Mouse (Mus musculus): Measurements from ENCODE around the gene Gm20498. TPM values are rescaled to one million over a fixed set of nuclear protein-coding genes. Genes with fewer than 3 reads are reported as not detected.
"Not testable (repeated sequence)": the region's sequence is repeated elsewhere in the genome, so short reads cannot be mapped to it uniquely, and the experiment has no call there.

Gm20498 gene
- 9.7 and 18.7 TPM in 2 replicates for total RNA-seq (2014; fragmentation: Nextera tagmentation)
- total RNA-seq (2017), result 57.2 and 72.9 TPM in 2 replicates

DNA sequence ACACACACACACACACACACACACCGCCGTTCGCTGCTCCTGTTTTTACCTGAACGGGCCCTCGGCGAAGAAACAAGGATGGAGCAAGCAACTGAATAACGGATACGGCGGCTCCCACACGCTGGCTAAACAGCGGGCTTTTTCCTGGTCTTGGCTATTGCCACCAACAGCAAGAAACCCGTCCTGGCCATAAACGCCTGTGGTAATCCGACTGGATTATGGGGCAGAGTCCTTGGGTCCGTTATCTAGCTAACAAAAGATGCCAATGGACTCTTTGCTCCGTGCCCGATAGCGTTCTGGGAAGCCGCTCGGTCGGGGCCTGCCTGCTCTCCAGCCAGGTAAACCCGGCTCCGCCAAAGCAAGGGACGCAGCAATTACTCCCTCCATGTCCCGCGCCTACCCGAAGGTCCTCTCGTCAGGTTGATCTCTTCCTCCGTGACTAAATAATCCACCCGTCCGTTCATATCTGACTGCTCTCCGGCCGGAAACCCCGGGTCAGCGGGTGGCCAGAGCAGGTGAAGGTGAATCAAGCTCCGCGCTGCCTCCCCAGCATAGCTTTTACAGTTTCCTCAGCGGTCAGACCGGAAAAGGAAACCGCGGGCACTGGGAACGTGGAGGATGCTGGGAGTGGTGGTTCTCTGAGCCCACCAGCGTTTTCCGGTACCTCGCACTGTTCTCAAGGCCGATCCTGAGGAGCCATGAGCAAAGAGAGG is at the start of gene Gm20498, which contains the start of gene Synj2bp:
Gene Gm20498 (minus strand): TSS at position 590 of the 713 bp plus-strand sequence.
Gene Synj2bp (minus strand): TSS at position 596 of the 713 bp plus-strand sequence.
- peak; percentile 97 for ATAC-seq (replicated peaks; ENCODE audit: low FRiP score, low TSS enrichment, poor library complexity, severe bottlenecking)

DNA sequence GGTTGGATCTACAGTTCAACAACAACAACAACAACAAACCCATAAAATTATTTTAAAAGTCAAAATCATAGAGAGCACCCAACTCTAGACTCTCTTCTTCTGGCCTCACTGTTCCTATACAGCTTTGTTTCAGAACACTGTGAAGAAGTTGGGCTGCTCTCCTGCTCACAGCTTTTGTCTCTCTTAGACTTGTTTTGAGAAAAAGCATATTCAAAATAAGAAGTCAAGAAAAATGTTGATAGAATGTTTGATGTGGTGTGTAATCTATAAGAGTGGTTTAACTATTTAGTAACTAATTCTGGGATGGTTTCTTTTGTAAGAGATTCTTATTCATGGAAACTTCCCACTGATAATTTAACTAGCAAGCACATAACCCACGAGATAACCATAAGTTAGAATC is 35.7 kb upstream of the Gm20498 start, which contains the start of gene Adam21:
Gene Adam21 (minus strand): TSS at position 101 of the 400 bp plus-strand sequence.
- ATAC-seq (replicated peaks; ENCODE audit: low FRiP score, low TSS enrichment, poor library complexity, severe bottlenecking), result no peak

DNA sequence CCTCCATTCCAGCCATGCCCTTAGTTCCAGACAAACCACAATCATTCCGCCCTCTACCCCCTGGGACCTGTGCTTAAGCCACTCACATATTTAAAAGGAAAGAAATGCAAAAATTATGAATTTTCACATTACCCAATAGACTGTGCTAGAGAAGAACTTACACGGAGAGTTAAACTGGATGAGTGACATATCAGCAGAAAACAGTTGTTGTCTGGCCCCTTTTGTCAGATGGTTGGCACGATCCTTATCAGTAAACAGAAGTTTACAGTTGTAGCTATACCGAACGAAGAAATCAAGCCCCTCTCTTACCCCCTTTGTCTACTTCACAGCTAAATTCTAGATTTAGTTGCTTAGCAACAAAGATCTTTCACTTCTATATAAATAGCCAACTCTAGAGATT is 35.2 kb upstream of the Gm20498 start:
- peak; percentile 68; the same call in 1 of the 2 replicates for ATAC-seq (replicated peaks; ENCODE audit: low FRiP score, low TSS enrichment, poor library complexity, severe bottlenecking)

- no peak for ATAC-seq (replicated peaks; ENCODE audit: low FRiP score, low TSS enrichment, poor library complexity, severe bottlenecking)
Measured at GRCm38 (mm10) chr12:81564173-81564572, 31.5 kb upstream of the Gm20498 start.

DNA sequence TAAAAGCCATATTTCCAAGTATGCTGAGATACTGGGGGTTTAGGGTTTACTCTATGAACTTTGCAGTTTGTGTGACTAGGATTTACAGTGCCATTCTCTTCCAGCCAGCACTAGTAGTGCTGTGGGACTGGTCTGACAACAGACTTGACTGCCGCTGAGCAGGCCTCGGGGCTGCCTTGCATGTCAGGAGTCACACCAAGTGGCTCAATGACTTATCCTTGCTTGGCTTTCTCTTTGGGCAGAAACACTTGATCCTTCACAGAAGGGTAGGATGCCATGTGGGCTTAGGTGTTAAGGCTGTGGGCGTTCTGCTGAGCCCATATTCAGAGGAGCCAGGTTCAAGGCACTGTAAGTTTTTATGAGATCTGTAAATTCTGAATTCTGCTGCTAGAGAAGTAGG is 16.6 kb upstream of the Gm20498 start:
- ATAC-seq (replicated peaks; ENCODE audit: low FRiP score, low TSS enrichment, poor library complexity, severe bottlenecking), result no peak

DNA sequence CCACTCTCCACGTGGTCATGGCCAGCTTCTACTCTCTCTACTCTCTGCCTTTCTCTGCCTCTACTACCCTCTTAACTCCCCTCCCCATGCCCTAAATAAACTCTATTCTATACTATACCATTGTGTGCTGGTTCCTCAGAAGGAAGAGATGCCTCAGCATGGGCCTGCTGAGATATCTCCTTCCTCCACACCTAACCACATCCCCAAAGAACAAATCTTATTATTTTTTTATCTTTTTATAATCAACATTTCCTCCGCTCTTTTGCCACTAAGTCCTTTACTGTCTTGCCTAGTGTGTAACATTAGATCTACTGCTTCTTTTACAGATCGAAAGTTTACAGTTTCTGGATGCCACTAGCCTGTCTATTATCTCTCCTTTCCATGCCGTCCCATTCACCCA is 14.5 kb upstream of the Gm20498 start:
- ATAC-seq (replicated peaks; ENCODE audit: low FRiP score, low TSS enrichment, poor library complexity, severe bottlenecking), result no peak

DNA sequence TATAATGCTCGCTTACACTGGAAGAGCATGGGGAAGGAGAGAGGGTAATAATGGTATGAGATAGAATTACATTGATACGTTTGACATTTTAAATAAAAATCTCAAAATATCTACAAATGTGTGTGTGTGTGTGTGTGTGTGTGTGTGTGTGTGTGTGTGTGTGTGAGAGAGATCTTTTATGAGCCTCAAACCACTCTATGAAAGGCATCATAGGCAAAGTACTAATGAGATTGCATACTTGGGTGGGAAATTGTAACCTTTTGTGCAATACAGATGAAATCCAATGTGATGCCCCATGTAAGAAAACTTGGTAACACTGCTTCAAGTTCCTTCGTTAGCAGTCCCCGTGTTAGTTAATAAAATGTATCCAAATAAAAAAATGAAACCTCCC is 319 bp upstream of the Gm20498 start:
- no peak for ATAC-seq (replicated peaks; ENCODE audit: low FRiP score, low TSS enrichment, poor library complexity, severe bottlenecking)

GRCm38 (mm10) chr12:81530587-81530986 is 2.1 kb downstream of the Gm20498 start:
- ATAC-seq (replicated peaks; ENCODE audit: low FRiP score, low TSS enrichment, poor library complexity, severe bottlenecking), result not testable (repeated sequence)

GRCm38 (mm10) chr12:81496906-81497305 is 35.8 kb downstream of the Gm20498 start:
- not testable (repeated sequence) for ATAC-seq (replicated peaks; ENCODE audit: low FRiP score, low TSS enrichment, poor library complexity, severe bottlenecking)

DNA sequence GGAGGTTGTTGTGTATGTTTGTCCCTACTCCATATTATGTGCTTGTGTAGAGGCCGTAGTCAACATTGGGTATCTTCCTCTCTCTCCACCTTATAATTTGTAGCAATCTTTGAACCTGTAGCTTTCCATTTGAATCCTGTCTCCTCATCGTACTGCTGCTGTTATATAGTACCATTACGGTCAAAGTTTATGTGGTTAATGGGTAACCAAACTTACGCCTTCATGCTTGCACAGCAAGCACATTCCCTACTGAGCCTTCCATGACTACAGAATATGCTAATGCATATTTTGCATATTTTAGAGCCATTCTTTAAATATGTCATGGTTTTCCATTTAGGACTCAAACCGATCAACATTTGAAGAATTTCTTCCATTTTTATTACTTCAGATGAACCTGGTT is 42.2 kb downstream of the Gm20498 start:
- ATAC-seq (replicated peaks; ENCODE audit: low FRiP score, low TSS enrichment, poor library complexity, severe bottlenecking), result no peak

GRCm38 (mm10) chr12:81485311-81485710 is 47.4 kb downstream of the Gm20498 start:
- no peak for ATAC-seq (replicated peaks; ENCODE audit: low FRiP score, low TSS enrichment, poor library complexity, severe bottlenecking)

- peak; percentile 99 for ATAC-seq (replicated peaks; ENCODE audit: low FRiP score, low TSS enrichment, poor library complexity, severe bottlenecking)
Measured at GRCm38 (mm10) chr12:81484727-81485191, 47.9 kb downstream of the Gm20498 start, which contains the start of gene Cox16. Gene Cox16 (minus strand): TSS chr12:81485127.

DNA sequence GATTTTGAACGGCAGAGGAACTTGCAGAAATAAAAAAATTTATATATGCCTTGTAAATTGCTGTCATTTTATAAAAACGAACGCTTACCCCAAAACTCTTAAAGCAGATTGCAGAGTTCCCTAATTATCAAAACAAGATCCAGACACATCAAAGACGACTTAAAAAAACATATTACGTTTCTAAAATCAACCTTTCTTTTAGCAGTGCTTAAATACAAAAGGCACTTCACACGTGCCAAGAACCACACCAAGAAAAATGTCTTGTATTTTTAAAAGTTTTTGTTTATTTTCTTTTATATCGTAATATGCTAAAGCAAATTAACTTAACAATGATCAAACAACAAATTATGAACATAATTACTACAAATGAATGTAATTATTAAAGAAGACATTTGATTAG is 48.5 kb downstream of the Gm20498 start:
- no peak for ATAC-seq (replicated peaks; ENCODE audit: low FRiP score, low TSS enrichment, poor library complexity, severe bottlenecking)

DNA sequence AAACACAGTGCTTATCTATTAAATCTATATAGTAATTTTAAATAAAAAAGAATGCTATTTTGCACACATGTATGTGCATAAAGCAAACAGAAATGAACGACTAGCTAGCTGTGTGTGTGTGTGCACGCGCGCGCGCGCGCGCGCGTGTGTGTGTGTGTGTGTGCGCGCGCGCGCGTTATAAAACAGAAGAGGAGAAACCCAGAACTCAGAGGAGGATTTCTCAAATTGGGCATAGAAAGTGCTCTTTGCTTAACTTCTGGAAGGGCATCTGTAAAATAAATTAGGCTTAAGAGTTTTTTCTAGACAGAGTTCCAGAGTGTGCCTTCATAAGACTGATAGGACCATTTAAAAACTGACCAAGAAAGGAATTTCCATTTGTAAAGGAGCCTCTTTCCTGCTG is 49.0 kb downstream of the Gm20498 start:
- no peak for ATAC-seq (replicated peaks; ENCODE audit: low FRiP score, low TSS enrichment, poor library complexity, severe bottlenecking)

DNA sequence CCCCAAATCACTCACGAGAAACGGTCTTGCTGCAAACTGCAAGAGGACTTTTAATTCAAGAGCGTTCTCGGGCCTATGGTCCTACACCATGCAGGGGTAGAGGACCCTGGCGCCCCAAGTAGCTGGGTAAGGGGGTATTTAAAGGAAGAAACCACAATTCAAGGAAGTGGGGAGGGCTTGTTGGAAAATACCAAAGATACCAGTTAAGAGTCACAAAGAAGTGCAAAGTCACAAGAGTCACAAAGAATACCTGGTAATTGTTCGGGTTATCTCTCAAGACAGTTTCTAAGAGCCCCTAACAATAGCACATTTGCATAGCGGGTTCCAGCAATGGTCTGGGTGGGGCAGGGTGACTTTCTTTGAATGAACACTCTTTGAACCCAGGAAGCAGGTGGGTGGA is 73.7 kb downstream of the Gm20498 start:
- not testable (repeated sequence) for ATAC-seq (replicated peaks; ENCODE audit: low FRiP score, low TSS enrichment, poor library complexity, severe bottlenecking)

- ATAC-seq (replicated peaks; ENCODE audit: low FRiP score, low TSS enrichment, poor library complexity, severe bottlenecking), result not testable (repeated sequence)
Measured at GRCm38 (mm10) chr12:81438985-81439384, 93.7 kb downstream of the Gm20498 start.

- ATAC-seq (replicated peaks; ENCODE audit: low FRiP score, low TSS enrichment, poor library complexity, severe bottlenecking), result not testable (repeated sequence)
Measured at GRCm38 (mm10) chr12:81434778-81435177, 97.9 kb downstream of the Gm20498 start.

DNA sequence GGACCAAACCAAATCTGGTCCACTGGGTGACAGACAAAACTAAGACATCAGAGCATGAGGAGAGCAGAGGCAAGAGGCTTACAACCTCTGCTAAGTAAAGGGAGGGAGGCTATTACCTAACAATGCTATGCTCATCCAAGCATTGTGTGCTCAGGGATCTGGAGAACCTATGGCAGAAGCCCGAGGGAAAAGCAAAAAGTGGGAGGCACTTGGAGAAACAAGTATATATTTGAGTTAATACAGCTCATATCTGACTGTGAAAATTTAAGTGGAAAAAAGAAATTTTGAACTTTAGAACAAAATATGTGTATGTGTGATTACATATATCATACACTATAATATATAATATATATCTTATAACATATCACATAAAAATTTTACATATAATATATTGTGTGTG is 110.9 kb downstream of the Gm20498 start, which contains the start of gene Adam4:
Gene Adam4 (minus strand): TSS at position 101 of the 400 bp plus-strand sequence.
- no peak for ATAC-seq (replicated peaks; ENCODE audit: low FRiP score, low TSS enrichment, poor library complexity, severe bottlenecking)

DNA sequence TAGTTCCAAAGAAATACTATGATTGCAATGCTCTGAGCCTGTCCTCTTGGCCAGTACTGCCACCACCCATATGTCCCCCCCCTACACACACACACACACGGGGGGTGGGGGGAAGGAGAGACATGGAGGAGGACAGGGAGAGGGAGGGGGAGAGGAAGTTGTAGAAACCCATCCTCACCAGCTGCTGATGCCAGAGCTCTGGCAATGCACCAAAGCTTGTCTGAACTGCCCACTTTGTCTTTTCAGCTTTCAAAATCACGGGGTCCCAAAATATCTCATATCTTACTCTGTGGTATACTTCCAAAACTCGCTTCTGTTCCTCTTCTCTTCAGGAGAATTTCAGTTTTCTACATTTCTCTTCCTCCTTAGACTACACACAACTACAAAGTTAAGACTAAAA is 119.5 kb downstream of the Gm20498 start:
- ATAC-seq (replicated peaks; ENCODE audit: low FRiP score, low TSS enrichment, poor library complexity, severe bottlenecking), result no peak

GRCm38 (mm10) chr12:81408966-81409365 is 123.7 kb downstream of the Gm20498 start:
- no peak for ATAC-seq (replicated peaks; ENCODE audit: low FRiP score, low TSS enrichment, poor library complexity, severe bottlenecking)

GRCm38 (mm10) chr12:81402187-81402586 is 130.5 kb downstream of the Gm20498 start:
- peak; percentile 84 for ATAC-seq (replicated peaks; ENCODE audit: low FRiP score, low TSS enrichment, poor library complexity, severe bottlenecking)

All from megakaryocyte-erythroid progenitor cell, adult 5-6 weeks (primary cell).